Mouse (Mus musculus) cerebellum, adult 9-10 months (tissue): ENCODE measurements around the gene Foxg1.

Source experiments
- DNase-seq: peaks from one replicate; pipeline ENCODE4 v3.0.0; 2022

Gene Foxg1

GRCm38 (mm10) chr12:49382565-49383520 is at the start of gene Foxg1:
Gene Foxg1, plus strand, starts transcription at chr12:49382660.
- no peak for DNase-seq

- no peak for DNase-seq
Observed at GRCm38 (mm10) chr12:49349697-49350096, 32.8 kb upstream of the Foxg1 start.

GRCm38 (mm10) chr12:49368931-49369330 is 13.5 kb upstream of the Foxg1 start:
- DNase-seq = no peak

- DNase-seq = no peak
Observed at GRCm38 (mm10) chr12:49372170-49372569, 10.3 kb upstream of the Foxg1 start.

- no peak for DNase-seq
Observed at GRCm38 (mm10) chr12:49373176-49373575, 9.3 kb upstream of the Foxg1 start.

GRCm38 (mm10) chr12:49373821-49374605 is 8.4 kb upstream of the Foxg1 start:
- no peak for DNase-seq

- DNase-seq = peak; percentile 7
Observed at GRCm38 (mm10) chr12:49374606-49374995, 7.9 kb upstream of the Foxg1 start.

- no peak for DNase-seq
Observed at GRCm38 (mm10) chr12:49375427-49376317, 6.8 kb upstream of the Foxg1 start.

- no peak for DNase-seq
Observed at GRCm38 (mm10) chr12:49376318-49376992, 6.0 kb upstream of the Foxg1 start.

- no peak for DNase-seq
Observed at GRCm38 (mm10) chr12:49377281-49377970, 5.0 kb upstream of the Foxg1 start.

- no peak for DNase-seq
Observed at GRCm38 (mm10) chr12:49378920-49379319, 3.5 kb upstream of the Foxg1 start.

- no peak for DNase-seq
Observed at GRCm38 (mm10) chr12:49379446-49379845, 3.0 kb upstream of the Foxg1 start.

- no peak for DNase-seq
Observed at GRCm38 (mm10) chr12:49380442-49380841, 2.0 kb upstream of the Foxg1 start.

- DNase-seq = no peak
Observed at GRCm38 (mm10) chr12:49381031-49381525, 1.4 kb upstream of the Foxg1 start.

- no peak for DNase-seq
Observed at GRCm38 (mm10) chr12:49381721-49382365, 617 bp upstream of the Foxg1 start.

- no peak for DNase-seq
Observed at GRCm38 (mm10) chr12:49383521-49384133, 1.2 kb downstream of the Foxg1 start.

GRCm38 (mm10) chr12:49384295-49384875 is 1.9 kb downstream of the Foxg1 start:
- no peak for DNase-seq

- DNase-seq = no peak
Observed at GRCm38 (mm10) chr12:49384876-49385630, 2.6 kb downstream of the Foxg1 start, which contains the start of gene Gm43517. Gene Gm43517, plus strand, starts transcription at chr12:49385174.

GRCm38 (mm10) chr12:49385631-49385990 is 3.2 kb downstream of the Foxg1 start:
- no peak for DNase-seq
